Mouse (Mus musculus): Measurements from ENCODE around the gene Kif5c.

GRCm38 (mm10) chr2:49678386-49678785 is 59.3 kb downstream of the Kif5c start:
- TF ChIP-seq CTCF (IDR thresholded peaks at IDR 0.05; ENCODE audit: insufficient read depth, low read depth, low read length) (no peak), POLR2A (IDR thresholded peaks at IDR 0.05; ENCODE audit: insufficient read depth, low read depth, low read length) (no peak)

Data from olfactory bulb, adult 2 months (tissue).